Mouse (Mus musculus): ENCODE results near the gene Rgl1.

DNA sequence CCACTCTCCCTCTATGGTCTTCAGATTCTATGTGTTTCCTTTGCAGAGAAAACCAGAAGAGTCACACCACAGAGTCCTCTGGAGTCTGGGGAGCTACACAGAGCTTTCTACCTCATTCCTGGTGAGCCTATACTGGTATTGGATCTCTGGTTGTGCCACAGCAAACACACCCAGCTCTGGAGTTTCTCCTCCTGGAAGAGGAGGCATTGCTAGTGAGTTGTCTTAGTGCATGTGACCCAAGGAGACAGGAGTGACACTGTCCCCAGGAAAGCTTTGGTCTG lies 149.4 kb downstream of the Rgl1 start:
- no peak for TF ChIP-seq CTCF (IDR thresholded peaks at IDR 0.05; ENCODE audit: low read depth)
- TF ChIP-seq EP300 (optimal IDR thresholded peaks at IDR 0.05): no peak

Measured in stomach, postnatal 0 days (tissue).